Mouse (Mus musculus) spleen, postnatal 14 days (tissue): ENCODE measurements around the gene Setd7.
A peak's percentile ranks its signal among the peaks of the same experiment; 100 is the strongest.

Experiments used
- DNase-seq, 2 experiments: peaks; one replicate each; pipeline ENCODE4 v3.0.0; 2021 to 2022; ENCODE audit warnings: low spot score in 2 of 2

The Setd7 gene

DNA sequence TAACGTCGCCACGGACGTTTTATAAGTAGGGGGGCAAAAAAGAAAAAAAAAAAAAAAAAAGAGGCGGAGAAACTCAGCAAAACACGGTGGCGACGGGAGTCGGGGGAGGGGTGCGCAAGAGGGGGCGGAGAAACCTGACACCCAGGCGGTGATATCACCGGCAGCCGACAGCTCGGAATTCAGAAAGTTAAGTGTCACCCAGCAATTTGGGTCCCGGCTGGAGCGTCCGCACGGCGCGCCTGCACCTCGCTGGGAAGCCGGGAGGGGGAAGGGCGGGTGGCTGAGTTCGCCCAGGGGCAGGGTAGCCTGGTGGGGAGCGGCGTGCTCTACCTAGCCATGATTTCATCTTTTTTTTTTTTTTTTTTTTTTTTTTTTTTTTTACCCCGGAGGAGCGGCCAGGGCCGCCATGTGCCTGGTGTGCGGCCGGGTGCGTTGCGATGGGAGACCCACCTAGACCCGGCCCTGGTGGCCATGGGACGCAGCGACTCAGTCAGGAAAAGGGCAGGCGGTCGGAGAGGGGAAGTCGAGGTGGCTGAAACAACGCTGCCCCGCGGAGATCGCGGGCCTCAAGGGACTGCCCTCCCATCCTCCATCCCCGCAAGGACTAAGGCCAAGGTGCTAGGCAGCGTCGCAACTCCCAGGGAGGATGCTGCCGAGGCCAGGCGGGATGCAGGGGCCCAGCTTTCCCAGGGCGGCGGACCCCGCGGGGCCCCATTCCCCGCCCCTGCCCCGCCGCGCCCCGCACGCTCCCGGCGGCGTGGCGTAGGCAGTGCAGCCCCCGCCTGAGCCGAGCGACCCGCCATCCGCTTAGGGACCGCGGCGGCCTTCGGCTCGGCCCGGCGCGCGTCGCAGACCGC lies 857 bp downstream of the Setd7 start:
- peak; percentile 56 to 61 for DNase-seq

DNA sequence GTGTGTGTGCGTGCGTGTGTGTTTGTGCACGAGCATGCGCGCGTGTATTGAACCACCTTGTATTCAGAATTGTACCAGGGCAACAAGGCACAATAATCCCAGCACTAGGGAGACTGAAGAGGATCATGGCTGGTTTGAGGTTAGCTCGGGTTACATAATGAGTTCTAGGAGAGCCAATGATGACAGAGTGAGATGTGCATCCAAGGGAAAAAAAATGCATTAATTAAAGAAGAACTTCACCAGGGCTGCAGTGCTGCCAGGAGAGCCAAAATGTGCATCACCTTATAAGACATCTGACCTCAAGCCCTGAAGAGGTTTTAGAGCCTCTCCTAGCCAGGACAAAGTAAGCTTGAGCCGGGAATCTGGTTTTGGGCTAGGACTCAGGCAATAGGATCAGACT lies 5.1 kb downstream of the Setd7 start:
- no peak for DNase-seq

DNA sequence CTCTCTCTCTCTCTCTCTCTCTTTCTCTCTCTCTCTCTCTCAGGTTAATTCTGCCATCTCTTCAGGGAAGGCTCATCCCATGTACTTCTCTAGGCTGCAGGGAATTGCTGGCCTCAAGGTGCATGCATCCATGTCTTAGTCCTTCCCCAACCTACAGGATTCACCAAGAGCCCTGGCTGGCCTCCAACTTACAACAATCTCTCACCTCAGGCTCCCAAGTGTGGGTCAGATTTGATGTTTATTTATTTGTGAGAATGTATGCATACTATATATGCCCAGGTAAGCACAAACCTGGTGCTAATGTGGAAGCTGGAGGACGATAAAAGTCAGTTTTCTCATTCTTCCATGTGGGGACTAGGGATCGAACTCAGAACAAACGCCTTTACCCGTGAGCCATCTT lies 5.8 kb downstream of the Setd7 start:
- DNase-seq = no peak

DNA sequence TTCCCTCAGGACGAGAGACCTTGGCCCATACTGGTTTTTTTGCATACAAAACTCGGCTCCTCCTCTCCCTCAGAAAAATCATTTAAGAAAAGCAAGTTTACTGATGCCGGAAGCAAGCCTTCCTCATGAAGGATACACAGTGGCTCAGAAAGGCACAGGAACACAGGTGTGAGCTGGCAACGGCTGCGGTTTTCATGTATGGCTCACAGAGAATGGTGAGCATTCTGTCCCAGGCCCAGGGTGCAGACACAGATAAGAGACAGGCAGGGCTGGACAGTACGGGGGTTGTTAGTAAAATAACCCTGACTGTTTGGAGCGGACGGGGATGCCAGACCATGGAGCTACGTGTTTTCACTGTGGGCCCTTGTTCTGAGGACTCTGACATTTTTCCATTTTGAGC lies 6.6 kb downstream of the Setd7 start:
- DNase-seq = no peak

DNA sequence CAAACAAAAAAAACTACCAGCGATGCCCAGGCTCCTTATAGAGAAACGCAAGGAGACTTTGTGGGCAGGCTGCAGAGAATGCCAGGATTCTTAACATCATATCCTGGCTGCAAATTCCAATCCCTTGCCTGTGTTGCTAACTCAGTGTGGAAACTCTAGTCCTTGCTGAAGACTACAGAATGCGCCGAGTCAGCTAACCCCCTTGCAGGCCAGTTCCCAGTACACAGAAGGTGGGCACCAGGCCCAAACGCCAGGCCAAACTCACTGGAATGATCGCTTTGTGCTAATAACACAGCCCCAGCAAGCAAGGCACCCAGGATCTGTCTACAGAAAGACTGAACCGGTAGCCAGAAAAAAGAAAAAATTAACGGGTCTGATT lies 7.2 kb downstream of the Setd7 start:
- DNase-seq = no peak

DNA sequence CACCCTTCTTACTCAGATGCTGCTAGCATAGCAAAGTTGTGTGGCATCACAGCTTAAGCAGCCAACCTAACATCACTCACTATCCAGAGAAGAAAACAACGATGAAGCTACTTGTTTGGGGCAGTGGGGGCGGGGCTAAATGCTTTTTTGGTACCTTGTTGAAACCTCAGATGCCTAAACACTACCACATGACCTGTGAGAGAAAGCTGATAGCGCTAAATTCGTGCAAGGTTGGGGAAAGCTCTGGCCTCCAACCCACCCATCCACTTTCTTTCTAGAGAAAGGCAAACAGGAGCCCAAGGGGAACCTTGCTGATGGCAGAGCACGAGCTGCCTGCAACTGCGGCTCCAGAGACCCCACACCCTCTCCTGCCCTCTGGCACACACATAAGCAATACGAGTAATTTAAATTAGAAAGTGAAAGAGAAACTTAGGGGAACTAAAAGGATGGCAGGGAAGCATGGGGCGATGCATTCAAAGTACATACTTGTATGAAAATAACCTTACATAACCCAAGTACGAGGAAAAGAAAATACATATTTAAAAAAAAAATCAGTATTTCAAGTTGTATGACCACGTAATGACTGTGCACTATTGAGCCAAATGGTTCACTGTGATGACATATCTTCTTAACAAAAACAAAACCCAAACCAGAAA lies 7.7 kb downstream of the Setd7 start:
- DNase-seq = peak in 1 of 2 experiments; percentile 18

DNA sequence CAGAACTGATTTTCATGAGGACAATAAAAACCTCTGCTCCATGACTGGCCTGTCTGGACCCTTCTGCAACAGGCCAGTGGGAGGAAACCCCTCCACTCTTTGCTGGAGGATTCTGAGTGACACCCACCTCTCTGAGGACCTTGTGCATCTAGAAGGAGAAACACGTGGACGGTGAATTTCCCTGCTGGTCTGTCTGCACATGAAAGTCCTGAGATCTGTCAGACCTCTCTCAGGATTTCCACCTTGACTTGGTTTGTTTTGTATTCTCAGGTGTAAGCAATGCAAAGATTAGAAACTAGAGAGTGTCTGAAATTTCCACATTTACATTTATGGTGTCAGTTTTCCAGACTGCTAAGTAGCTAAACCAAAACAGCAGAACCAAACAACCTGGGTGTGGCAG lies 8.5 kb downstream of the Setd7 start:
- DNase-seq = no peak

DNA sequence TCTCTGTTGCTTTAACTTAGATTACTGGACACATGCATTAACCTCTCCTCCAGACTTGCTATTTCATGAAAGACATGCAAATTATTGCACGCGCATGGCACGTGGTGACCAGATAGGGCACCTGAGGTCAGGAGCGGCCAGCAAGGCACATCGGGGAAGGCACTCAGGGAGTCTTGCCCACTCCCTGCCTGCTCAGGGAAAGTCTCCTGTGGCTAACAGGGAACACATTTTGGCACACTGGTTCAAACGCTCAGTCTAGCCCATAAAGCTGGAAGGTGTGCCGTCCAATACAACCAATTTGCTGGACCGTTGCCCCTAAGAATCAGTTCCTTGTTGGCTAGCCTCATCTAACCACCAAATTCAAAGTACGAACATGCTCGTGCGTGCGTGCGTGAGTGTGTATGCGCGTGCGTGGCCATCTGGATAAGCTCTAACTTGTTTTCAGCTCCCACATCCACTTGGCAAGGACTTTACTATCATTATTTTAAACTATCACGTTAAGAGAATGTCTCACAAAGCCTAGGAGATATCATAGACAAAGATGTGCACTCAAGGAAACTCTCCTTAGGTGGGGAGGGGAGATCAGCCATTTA lies 11.6 kb downstream of the Setd7 start:
- DNase-seq = no peak

DNA sequence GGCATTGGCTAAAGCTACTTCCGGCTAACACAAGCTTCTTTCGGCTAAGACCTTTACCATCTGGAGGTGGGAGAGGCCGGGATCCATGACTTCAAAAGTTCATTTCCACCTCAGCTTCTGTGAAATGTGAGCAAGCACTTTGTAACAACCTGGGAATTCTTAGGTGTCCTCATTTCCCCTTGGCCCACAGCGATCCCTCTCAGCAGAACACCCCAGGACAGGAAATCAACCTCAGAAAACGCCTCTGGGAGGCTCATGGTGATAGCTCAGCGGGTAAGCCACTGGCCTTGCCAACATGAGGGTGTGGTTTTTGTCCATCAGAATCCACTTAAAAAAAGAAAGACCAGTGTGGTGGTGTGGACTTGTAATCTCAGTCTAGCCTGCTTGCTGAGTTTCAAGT lies 13.1 kb downstream of the Setd7 start:
- DNase-seq = no peak

DNA sequence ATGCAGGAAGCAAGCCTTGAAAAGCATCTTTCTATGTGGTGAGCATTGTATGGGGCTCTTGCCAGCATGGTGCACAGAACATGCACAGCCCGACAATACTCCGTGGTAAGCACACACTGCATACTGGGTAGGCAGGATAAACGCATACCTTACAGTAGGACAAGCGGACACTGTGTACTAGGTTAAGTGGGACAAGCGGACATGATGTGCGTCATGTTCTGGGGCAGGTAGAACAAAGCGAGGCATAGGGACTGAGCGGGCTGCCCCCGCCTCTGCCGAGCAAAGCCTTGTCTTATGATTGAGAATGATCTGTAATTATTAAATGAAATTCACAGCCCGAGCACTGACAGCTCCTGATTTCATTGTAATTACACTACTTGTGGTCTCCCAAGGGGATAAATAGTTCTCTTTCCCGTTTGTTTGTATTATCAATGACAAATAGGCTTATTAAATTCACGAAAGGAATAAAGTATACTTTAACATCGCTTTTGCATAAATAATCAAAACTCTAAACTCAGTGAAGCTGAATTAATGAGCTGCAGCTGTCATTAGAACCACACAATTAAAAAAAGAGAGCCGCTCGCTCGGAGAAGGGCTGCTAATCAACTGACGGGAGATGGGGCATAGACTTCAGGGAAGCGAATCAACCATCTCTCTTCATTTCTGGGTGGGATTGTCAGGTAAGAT lies 16.1 kb downstream of the Setd7 start:
- DNase-seq = no peak

DNA sequence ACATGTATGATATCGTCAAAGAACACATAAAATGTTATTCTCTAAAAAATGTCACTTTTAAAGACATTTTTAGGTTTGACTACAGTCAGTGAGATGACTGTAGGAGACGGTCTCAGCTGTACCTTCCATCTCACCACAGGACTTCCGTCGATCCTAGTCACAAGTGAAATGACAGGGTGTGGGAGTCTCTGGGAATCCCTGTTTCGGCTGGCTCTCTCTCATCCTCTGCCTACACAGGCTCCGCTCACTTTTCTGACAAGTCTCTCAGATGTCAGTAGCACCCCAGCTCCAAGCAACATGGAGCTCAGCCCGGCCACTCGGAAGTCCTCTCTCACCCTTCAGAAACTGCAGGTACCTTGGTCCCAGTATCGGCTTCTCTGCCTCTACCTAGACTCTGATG lies 20.0 kb downstream of the Setd7 start:
- no peak for DNase-seq

DNA sequence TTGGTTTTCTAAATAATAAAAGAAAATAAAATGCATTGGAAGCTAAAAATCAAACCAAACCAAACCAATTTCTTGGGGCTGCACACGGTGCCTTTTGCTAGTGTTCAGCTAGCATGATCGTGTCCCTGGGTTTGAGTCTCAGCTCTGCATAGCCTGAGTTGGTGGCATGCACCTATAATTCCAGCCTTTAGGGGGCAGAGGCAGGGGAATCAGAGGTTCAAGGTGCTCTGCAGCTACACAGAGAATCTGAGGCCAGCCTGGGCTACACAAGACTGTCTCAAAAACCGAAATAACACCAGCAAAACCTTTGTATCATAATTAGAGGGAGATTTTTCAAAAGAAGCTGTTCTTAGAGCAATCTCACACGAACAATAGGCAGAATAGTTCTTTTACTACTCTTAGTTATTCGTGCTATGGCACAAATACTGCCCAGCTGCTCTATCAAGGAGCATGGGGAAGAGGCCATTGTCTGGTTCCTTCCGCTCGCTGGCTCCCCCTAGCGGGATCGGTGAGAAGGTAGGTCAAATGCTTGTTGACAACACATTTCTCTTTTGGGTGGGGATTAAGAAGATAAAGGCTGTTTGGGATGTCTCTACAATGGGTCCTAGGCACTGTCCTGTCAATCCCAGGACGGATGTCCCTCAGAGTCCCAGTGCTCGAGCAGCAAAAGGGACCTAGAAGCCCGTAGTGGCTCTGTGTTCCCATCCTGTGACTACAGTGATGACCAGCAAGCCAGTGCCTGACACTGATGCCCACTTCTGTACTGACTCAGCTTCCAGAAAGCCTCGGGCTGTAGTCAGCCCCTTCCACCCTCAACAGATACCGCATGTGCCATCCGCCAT lies 20.9 kb downstream of the Setd7 start:
- DNase-seq = peak; percentile 60 to 75

DNA sequence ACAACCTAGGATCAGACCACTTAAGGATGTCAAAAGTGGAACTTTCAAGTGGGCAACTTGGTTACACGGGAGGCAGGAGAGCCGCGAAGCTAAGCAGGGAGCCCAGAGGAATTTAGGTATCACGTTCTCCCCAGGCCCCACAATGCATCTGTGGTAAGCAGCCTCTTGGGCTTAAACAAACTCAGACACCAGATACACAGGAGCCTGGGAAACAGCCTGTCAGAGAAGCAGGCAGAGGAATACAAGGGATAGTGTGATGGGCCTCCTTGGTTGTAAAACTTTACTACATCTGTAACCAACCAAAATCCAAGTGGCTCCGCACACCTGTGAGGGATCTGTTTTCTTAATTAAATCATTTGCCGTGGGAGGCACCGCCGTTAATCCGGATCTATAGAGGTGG lies 26.7 kb downstream of the Setd7 start:
- DNase-seq = no peak

DNA sequence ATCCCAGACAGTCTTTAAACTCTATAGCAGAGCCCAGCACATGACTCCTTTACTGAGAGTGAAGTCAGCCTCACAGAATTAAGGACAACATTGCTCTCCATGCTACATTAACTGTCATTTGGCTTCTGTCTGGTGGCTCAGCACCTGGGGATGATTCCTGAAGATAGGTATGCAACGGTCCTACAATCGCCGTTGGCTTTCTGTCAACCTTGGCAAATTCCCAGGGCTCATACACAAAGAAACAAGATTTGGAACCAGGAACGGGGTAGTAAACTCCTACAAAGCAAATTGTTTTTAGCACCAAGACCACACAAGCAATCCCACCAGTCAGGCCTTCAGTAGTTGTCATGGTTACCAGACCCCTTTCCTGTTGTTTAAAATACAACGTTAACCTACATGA lies 27.1 kb downstream of the Setd7 start:
- no peak for DNase-seq

DNA sequence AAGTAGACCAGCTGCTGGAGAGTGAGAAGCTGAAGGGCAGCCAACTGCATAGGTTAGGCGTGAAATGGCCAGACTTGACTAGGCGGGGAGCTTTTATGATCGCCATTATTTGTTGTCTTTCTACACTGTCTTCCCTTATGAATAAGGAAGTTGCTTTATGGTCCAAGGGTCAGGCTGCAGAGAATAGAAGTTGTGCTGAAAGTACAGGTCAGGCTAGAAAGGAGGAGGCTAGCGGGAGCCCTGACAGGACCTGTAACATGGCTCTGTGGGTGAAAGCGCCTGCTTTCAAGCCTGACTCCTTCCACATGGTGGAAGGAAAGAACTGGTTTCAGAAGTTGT lies 28.4 kb downstream of the Setd7 start:
- no peak for DNase-seq

DNA sequence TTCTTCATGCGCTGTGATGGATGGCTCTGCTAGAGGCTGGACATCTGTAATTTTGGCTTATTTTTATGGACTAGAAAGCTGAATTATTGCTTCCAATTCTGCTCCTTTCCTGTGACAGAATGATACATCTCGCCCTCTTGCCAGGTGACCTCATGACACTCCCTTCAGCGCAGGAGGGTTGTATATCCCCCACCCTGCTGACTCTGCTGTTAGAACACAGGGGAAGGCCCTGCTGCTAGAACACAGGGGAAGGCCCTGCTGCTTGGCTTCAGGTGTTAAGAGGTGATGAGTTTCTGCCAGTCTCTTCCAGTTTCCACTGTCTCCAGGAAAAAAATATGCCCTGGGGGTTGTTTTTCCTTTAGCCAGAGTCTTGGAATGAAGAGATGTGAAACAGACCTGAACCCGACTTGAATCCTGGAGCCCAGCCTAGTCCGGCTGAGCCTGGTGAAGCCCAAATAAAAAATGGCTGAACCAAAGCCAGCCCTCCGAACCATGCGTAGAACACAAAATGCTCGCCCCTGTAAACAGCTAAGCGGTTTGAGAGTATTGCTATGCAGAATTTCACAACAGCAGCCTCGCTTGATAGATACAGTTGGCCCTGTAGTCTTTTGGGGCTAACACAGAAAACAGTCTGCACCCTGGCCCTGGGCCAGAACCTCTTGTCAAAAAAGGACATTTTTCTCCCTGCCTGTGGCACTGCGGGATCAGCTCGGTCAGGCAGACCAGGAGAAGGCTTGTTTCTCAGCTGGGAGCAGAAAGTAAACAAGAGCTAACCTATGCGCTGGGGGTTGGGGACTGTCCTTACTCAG lies 29.0 kb downstream of the Setd7 start:
- DNase-seq = no peak

DNA sequence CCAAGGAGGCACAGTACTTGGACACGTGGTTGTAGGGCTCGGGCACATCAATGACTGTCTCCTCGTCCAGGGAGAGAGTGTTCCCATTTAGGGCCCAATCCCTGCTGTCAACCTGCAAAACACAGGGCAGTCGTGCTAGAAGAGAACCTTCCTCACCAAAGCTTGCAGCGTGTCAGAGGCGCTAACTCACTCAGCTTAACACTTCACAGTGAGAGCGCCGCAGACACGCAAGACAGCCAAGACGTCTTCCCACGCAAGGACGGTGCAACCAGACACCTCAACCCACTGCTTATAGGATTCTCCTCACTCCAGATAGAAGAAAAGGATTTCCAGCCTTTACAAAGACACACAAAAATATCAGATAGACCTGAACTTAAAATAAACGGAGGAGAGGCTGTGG lies 33.8 kb downstream of the Setd7 start:
- no peak for DNase-seq

DNA sequence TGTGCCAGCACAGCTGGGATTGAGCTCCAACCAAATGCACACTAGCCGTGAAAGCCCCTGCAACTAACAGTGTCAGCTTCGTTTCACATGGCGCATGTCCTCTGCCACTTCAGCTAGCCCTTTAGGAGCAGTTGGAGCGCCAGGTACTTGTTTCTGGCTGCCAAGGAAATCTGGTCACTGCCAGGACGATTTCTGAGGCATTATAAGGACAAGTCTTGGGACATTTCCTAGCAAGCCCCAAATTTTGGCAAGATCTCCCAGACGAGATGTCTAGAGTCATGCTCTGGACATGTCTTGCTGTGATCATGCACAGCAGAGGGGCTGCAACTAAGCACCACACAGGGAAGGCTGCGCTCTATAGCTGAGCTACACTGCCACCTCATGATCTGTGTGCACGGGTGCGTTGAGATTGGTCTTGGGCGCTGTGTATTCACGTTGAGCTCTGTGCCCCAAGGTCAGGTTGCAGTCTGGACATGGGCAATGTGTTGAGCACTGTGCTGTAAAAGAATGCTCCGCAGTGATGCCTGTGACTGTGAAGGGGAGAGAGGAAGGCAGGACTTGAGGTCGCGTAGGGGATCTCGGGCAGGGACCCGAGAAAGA lies 35.4 kb downstream of the Setd7 start:
- no peak for DNase-seq

DNA sequence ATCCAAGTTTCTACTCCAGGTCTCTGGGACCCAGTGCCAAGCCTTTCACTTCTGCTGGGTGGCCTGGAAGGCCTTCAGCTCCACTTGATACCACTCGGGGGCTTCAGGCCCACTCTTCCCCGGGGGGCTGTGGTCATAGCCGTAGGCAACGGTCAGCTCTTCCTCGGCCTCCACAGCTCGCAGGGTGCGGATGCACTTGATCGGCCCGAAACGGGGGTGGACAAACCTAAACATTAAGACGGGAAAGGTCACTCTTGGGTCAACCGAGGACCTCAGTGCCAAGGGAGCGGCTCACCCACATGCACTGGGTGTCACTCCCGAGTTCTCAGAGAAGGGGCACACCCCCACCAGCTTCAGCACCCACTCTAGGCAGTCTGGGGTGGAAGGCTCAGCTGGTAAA lies 39.4 kb downstream of the Setd7 start:
- DNase-seq = no peak

DNA sequence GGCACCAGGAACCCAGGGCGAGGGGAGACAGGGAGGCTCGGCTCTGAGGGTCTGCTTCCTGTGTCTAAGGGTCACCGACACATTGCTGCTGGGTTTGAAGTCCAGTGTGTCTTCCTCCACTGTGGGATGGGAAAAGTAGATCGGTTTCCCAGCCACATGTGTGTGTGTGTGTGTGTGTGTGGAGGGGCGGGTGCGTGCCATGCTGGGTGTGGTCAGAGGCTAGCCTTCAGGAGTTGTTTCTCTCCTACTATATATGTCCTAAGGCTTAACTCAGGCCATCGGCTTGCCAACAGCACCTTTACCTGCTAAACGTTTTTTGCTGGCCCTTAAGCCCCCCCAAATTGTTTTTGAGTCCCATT lies 41.9 kb downstream of the Setd7 start:
- DNase-seq = no peak
